Mouse (Mus musculus) neural tube, embryonic 10.5 days (tissue): ENCODE data around the gene Prr36.

Source experiments
- DNase-seq: peaks from one replicate; pipeline ENCODE4 v3.0.0-alpha.2; 2017; ENCODE audit warnings: low spot score; ENCODE audit errors: extremely low spot score

Prr36 gene

GRCm38 (mm10) chr8:4205246-4206123 is 11.8 kb downstream of the Prr36 start:
- DNase-seq: peak; percentile 37

GRCm38 (mm10) chr8:4201321-4201720 is 15.9 kb downstream of the Prr36 start:
- no peak for DNase-seq

DNA sequence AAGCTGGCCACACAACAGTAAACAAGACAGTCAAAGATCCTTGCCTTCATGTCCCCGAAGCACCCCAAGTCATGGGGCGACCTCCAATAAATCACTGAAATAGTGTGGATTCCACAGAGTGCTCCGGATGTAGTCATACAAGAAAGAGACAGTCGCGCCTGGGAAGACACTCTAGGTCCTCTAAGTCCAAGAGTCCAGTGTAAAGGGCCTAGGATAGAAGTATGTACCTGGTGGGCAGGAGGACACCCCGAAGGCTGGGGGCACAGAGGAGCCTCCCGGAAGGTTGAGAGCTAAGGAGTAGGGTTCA is 23.7 kb downstream of the Prr36 start:
- DNase-seq: no peak

DNA sequence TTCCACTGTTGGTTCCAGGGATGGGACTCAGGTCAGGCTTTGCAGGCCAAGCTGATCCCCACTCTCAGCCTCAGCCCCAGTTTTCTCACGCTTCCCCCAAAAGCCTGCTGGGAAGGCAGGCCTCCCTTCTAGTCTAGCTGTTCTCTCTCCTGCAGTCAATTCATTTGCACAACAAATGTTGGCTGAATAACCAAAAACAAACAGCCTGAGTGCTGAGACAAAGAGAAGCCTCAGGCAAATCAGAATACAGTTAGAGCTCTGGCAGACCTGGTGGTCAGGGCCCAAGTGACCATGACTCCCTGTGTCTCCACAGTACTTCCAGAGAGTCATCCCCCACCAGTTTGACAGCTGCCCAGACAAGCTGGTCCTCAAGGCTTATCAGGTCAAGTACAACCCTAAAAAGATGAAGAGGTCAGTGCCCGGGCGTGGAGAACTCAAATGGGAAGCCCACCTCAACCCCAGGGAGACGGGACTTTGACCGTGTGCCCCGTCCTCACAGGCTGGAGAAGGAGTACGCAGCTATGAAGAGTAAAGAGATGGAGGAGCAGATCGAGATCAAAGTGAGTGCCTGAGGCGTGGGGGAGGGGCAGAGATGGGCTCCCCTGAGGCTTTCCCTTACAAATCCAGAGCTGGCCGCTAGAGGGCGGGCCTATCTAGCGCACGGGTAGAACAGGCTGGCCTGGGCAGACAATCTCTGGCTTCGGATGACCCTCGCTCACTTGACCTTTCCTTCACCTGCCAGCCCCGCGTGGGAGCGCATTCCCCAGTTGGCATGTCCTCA is 24.3 kb downstream of the Prr36 start:
- DNase-seq: peak; percentile 88

DNA sequence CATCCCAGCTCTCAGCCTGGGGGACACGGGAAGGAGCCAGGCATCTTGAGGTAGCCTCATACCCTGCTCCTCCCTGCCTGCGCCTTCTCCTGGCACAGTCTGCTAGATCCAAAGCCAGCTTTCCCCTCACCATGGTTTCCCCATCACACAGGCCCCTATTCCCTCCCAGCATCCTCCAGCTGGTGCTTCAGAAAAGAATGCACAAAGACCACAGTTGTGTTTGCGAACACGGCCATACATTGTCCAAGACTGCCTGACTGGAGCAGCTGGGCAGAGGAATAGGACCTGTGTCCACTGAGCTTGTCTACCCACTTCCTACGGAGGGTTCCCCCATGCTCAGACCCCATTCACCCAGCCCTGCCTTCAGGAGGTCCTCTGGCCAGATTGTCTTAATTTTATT is 25.0 kb downstream of the Prr36 start:
- DNase-seq: no peak

DNA sequence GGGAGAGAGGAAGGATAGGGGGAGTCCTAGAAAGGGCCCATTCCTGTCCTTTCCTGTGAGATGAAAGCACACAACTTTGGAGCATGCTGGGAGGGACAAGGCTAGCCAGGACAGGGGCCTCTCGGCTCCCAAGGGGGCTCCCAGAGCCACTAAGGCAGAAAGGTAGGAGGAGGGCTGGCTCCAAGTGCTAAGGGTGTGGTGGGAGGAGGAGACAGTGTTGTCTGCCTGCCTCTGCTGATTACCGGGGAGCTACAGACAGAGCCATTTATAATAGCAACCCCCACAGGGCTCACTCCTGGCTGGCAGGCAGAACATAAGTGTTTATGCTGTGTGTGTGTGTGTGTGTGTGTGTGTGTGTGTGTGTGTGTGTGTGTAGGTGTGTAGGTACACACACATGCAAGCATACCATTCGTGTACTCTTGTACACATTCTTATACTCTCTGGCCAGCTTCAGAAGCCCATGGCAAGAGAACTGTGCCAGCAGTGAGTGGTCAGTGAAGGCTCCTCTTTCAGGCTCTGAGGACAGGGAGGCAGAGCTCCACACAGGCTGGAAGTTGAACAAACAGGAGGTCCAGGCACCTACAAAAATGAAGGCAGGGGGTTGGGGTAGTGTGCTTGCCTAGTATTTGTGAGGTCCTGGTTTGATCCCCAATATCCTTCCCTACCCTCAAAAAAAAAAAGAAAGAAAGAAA is 28.1 kb downstream of the Prr36 start:
- no peak for DNase-seq

- DNase-seq: no peak
These were observed 28.7 kb downstream of the Prr36 start for GRCm38 (mm10) chr8:4188605-4189004.

DNA sequence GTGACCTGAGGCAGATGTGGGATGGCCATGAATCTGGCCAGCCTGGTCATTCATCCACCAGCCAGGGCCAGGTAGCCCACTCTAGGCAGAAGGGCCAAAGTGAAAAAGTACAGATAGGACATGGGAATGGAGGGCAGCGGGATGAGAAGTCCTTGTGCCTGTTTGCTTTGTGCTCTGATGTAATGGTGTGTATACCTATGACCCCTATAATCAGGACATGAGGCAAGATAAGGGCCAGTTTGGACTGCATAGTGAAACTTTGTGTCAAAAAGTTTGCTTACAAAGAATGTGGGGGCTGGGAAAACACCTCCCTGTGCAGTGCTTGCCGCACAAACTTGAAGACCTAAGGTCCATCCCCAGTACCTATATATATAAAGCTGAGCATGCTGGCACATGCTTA is 31.1 kb downstream of the Prr36 start:
- no peak for DNase-seq

GRCm38 (mm10) chr8:4183409-4183808 is 33.9 kb downstream of the Prr36 start:
- no peak for DNase-seq

- no peak for DNase-seq
These were observed 43.2 kb downstream of the Prr36 start for GRCm38 (mm10) chr8:4174018-4174417.

- no peak for DNase-seq
These were observed 44.8 kb downstream of the Prr36 start for GRCm38 (mm10) chr8:4172486-4172885.

- no peak for DNase-seq
These were observed 49.3 kb downstream of the Prr36 start for GRCm38 (mm10) chr8:4167918-4168317.

GRCm38 (mm10) chr8:4166881-4167525 is 50.3 kb downstream of the Prr36 start:
- no peak for DNase-seq

DNA sequence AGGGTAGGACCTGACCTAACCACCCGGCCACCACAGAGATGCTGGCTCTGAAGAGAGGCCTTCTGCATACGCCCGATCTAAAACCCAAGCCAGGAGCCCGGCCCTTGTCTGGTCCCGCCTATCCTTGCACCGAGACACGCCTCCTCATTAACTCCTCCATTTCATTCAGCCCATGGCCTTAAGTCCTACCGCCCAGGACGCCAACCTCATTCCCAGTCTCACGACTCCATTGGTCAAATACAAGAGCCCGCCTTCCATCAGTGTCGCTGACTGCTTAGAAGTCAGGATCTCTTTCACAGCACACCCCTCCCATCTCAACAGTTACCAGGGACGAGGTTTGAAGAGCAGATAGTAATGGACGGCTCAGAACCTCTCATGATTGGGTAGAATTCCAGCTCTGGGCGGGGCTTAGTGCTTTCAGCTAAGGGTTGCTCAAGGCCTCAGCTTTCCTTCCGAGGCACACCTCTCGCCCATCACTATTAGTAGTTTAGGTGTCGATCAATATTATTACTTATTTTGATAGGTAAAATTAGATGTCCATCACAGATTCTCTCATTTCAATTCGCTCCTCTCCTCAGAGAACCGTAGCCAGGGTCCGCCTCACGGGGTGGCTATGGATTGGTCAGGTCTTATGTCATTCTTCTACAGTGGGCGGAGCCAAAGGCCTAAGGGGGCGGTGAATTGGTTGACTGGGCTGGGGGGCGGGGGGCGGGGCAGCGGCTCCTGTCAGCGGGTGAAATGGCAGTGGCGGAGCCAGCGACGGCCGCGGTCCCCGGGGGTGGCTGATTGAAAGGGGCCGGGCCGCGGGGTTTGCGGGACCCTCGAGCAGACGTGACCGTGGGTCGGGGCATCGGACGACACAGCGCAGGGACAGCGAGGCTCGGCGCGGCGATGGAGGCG is 51.2 kb downstream of the Prr36 start, which contains the start of gene Evi5l:
TSS of gene Evi5l (plus strand) at position 716 of the 900 bp plus-strand sequence.
- peak; percentile 96 for DNase-seq

- DNase-seq: no peak
These were observed 51.9 kb downstream of the Prr36 start for GRCm38 (mm10) chr8:4165176-4165851.

DNA sequence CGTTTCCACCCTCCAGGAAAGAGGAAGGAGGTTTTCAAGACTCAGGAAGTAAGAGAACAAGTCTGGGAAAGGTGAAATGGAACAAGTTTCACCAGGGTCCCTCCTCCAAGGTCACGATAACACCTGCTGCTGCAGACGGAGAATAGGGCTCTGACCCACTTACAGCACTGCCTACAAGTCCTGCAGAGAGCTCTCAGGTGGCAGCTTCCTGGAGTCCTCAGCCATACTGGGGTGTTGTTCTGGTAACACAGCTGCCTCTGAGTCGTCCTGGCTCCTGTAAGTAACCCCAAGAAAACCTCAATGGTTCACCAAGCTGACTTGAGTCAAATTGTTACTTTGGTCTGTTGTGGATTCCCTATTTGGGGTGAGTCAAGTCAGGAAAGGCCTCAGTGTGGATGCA is 54.5 kb downstream of the Prr36 start:
- DNase-seq: no peak
